Mouse (Mus musculus) olfactory bulb, adult 2 months (tissue): ENCODE results near the gene B3galnt1. TPM values are rescaled to one million over a fixed set of nuclear protein-coding genes. Genes with fewer than 3 reads are reported as not detected.

Experiments
- H3K27ac ChIP-seq: fragments of 200-500 bp; 2 replicates; pipeline ENCODE4 v1.5.1; 2012; ENCODE audit warnings: low read depth, low read length; ENCODE audit not compliant: insufficient read depth
- H3K4me1 ChIP-seq: fragments of 200-500 bp; 2 replicates; pipeline ENCODE4 v1.6.1; 2012; ENCODE audit warnings: low read length; ENCODE audit not compliant: control insufficient read depth, insufficient read depth
- H3K4me3 ChIP-seq: fragments of 200-500 bp; 2 replicates; pipeline ENCODE4 v1.5.1; 2012; ENCODE audit warnings: mild to moderate bottlenecking, low read depth, low read length, moderate library complexity; ENCODE audit not compliant: insufficient read depth
- CTCF ChIP-seq: fragments of 200-500 bp; IDR thresholded peaks from 2 replicates; pipeline ENCODE4 v1.5.1; 2012; ENCODE audit warnings: low read depth, mild to moderate bottlenecking, low read length, moderate library complexity; ENCODE audit not compliant: insufficient read depth
- POLR2A ChIP-seq: fragments of 200-500 bp; IDR thresholded peaks from 2 replicates; pipeline ENCODE4 v1.6.1; 2012; ENCODE audit warnings: mild to moderate bottlenecking, low read depth, low read length, moderate library complexity; ENCODE audit not compliant: insufficient read depth
- WGBS: fragments of 180-500 bp; shearing (Covaris S2); methylation state at CpG from one replicate; pipeline ENCODE4 v1.1.7; 2018; 5-methylcytosine and 5-hydroxymethylcytosine counted together
- polyA plus RNA-seq: library from polyadenylated mRNA; stranded (reverse); fragments of >200 nt; gene quantifications from 2 replicates; pipeline ENCODE4 v1.2.4, GENCODE M21; 2012; ENCODE audit warnings: low replicate concordance; ENCODE audit not compliant: missing spikeins, insufficient read depth, insufficient read length

Gene B3galnt1
- polyA plus RNA-seq, result not detected in 2 replicates

GRCm38 (mm10) chr3:69598261-69599165, at the start of gene B3galnt1:
Gene B3galnt1, minus strand, starts transcription at chr3:69598960.
- under 1% methylated on average over 90 of the region's 99 CpGs for WGBS
- Histone ChIP-seq H3K4me1 (peaks cover 15% of the 10 kb centered on the region), H3K4me3 (peak within 1 kb of the TSS; percentile 79), H3K27ac (peak within 1 kb of the TSS; percentile 54)
- TF ChIP-seq CTCF, result 0 out of 2 replicates have a peak, but pooled peaks have one; percentile 7
- TF ChIP-seq POLR2A, result peak; percentile 53

GRCm38 (mm10) chr3:69634521-69634920, 35.8 kb upstream of the B3galnt1 start:
- no peaks in the 10 kb centered on the region for H3K4me1 ChIP-seq
- H3K4me3 ChIP-seq, result no peak overlapping the region
- H3K27ac ChIP-seq, result no peak overlapping the region
- WGBS, result 90% methylated on average over 3 of the region's 3 CpGs
- TF ChIP-seq POLR2A (no peak), CTCF (no peak)

- 73% methylated on average over 12 of the region's 12 CpGs for WGBS
- no peak overlapping the region for H3K4me3 ChIP-seq
- H3K4me1 ChIP-seq, result no peaks in the 10 kb centered on the region
- TF ChIP-seq CTCF (no peak), POLR2A (no peak)
- no peak overlapping the region for H3K27ac ChIP-seq
Measured at GRCm38 (mm10) chr3:69633706-69634420, 35.1 kb upstream of the B3galnt1 start.

- WGBS, result 61% methylated on average over 11 of the region's 11 CpGs
- no peak overlapping the region for H3K27ac ChIP-seq
Measured at GRCm38 (mm10) chr3:69626963-69627590, 28.3 kb upstream of the B3galnt1 start.

GRCm38 (mm10) chr3:69626213-69626962, 27.6 kb upstream of the B3galnt1 start:
- no peak for TF ChIP-seq POLR2A
- no peak for TF ChIP-seq CTCF
- WGBS, result 62% methylated on average over 11 of the region's 11 CpGs
- Histone ChIP-seq H3K27ac (no peak overlapping the region), H3K4me1 (no peaks in the 10 kb centered on the region), H3K4me3 (no peak overlapping the region)

More at GRCm38 (mm10) chr3:69626963-69627590, 28.3 kb upstream of the B3galnt1 start:
- H3K4me1 ChIP-seq, result no peaks in the 10 kb centered on the region
- H3K4me3 ChIP-seq, result no peak overlapping the region
- TF ChIP-seq CTCF (no peak), POLR2A (no peak)

GRCm38 (mm10) chr3:69624182-69624581, 25.4 kb upstream of the B3galnt1 start:
- TF ChIP-seq POLR2A (no peak), CTCF (no peak)
- 68% methylated on average over 2 of the region's 2 CpGs for WGBS

GRCm38 (mm10) chr3:69607909-69608308, 9.1 kb upstream of the B3galnt1 start:
- 97% methylated on average over 5 of the region's 5 CpGs for WGBS

More at GRCm38 (mm10) chr3:69624182-69624581, 25.4 kb upstream of the B3galnt1 start:
- Histone ChIP-seq H3K27ac (no peak overlapping the region), H3K4me1 (no peaks in the 10 kb centered on the region), H3K4me3 (no peak overlapping the region)

GRCm38 (mm10) chr3:69607468-69607867, 8.7 kb upstream of the B3galnt1 start:
- WGBS, result 56% methylated on average over 1 of the region's 1 CpGs
- TF ChIP-seq POLR2A, result no peak
- no peak for TF ChIP-seq CTCF
- no peak overlapping the region for H3K4me3 ChIP-seq

More at GRCm38 (mm10) chr3:69607909-69608308, 9.1 kb upstream of the B3galnt1 start:
- TF ChIP-seq POLR2A (no peak), CTCF (no peak)
- Histone ChIP-seq H3K27ac (no peak overlapping the region), H3K4me3 (no peak overlapping the region), H3K4me1 (no peaks in the 10 kb centered on the region)

More at GRCm38 (mm10) chr3:69607468-69607867, 8.7 kb upstream of the B3galnt1 start:
- Histone ChIP-seq H3K4me1 (no peaks in the 10 kb centered on the region), H3K27ac (no peak overlapping the region)
